9 mouse cellular contexts compared by ENCODE assay signal in genomic region chr8:105172003-105172362, GRCm38 (mm10). TPM values are rescaled to one million over a fixed set of nuclear protein-coding genes. Genes with fewer than 3 reads are reported as not detected.
A peak's percentile ranks its signal among the peaks of the same experiment; 100 is the strongest.
DNase-seq lines count a peak whose midpoint lies in the region; ATAC-seq and TF ChIP-seq lines count a peak whose summit lies in the region.
"Had no signal": no experiment of that assay in that cellular context is flagged by ENCODE, and none has a peak within 500 bp of the region (broad histone marks: within the 10 kb centered on the region; RNA-seq: fewer than 3 reads in every experiment).

No protein-coding gene starts in this region.

- H3K9me3 ChIP-seq in heart, embryonic 14.5 days (ENCODE audit: control insufficient read depth, low read length): no peaks in the 10 kb centered on the region
- no peaks in the 10 kb centered on the region for H3K9me3 ChIP-seq in hindbrain, embryonic 15.5 days
- no peaks in the 10 kb centered on the region for H3K9me3 ChIP-seq in midbrain, embryonic 13.5 days

- peaks cover 16% of the 10 kb centered on the region for H3K36me3 ChIP-seq in heart, embryonic 14.5 days (ENCODE audit: control insufficient read depth, insufficient read depth, low read length)
- H3K36me3 ChIP-seq in hindbrain, embryonic 15.5 days: no peaks in the 10 kb centered on the region
- peaks cover 8% of the 10 kb centered on the region for H3K36me3 ChIP-seq in midbrain, embryonic 13.5 days

- H3K4me2 ChIP-seq in heart, embryonic 14.5 days (ENCODE audit: low read length): peak overlapping the region; percentile 80
- peak overlapping the region; percentile 68 for H3K4me2 ChIP-seq in hindbrain, embryonic 15.5 days
- H3K4me2 ChIP-seq in midbrain, embryonic 13.5 days (replicated peaks): peak overlapping the region; percentile 74

- H3K4me1 ChIP-seq in heart, embryonic 14.5 days (ENCODE audit: control insufficient read depth in 2 of 2, insufficient read depth in 2 of 2, low read length in 2 of 2): peaks cover 2 to 11% of the 10 kb centered on the region in 2 experiments; a peak in 3 of 4 replicates
- peaks cover 21% of the 10 kb centered on the region for H3K4me1 ChIP-seq in hindbrain, embryonic 15.5 days (replicated peaks)
- peaks cover 23% of the 10 kb centered on the region for H3K4me1 ChIP-seq in midbrain, embryonic 13.5 days (replicated peaks)

- no peak for TF ChIP-seq POLR2A in brain, embryonic 14.5 days (IDR thresholded peaks at IDR 0.05; ENCODE audit: borderline replicate concordance, extremely low read depth, insufficient read depth, insufficient read length, poor library complexity, severe bottlenecking)

- DNase-seq in heart, adult 9 months (ENCODE audit: low spot score in 2 of 2): no peak
- DNase-seq in brain, embryonic 14.5 days (ENCODE audit: low read depth): peak; percentile 25
- DNase-seq in gastrocnemius, adult 8-10 months (ENCODE audit: low spot score in 2 of 2): no peak
- DNase-seq in cerebellum, postnatal 14 days: no peak
- no peak for DNase-seq in kidney, postnatal 25 days

- TF ChIP-seq CTCF in brain, embryonic 14.5 days (IDR thresholded peaks at IDR 0.05; ENCODE audit: borderline replicate concordance, extremely low read depth, insufficient read depth, insufficient read length): no peak

- H3K27me3 ChIP-seq in heart, embryonic 14.5 days (ENCODE audit: control insufficient read depth, insufficient read depth, low read length): no peaks in the 10 kb centered on the region
- no peaks in the 10 kb centered on the region for H3K27me3 ChIP-seq in hindbrain, embryonic 15.5 days
- no peaks in the 10 kb centered on the region for H3K27me3 ChIP-seq in midbrain, embryonic 13.5 days

- H3K4me3 ChIP-seq in heart, embryonic 14.5 days (ENCODE audit: control insufficient read depth in 1 of 2, insufficient read depth in 1 of 2, low read depth in 1 of 2, low read length in 2 of 2): peak overlapping the region; percentile 14 to 93; a peak in 3 of 4 replicates
- peak overlapping the region; percentile 73 for H3K4me3 ChIP-seq in hindbrain, embryonic 15.5 days
- peak overlapping the region; percentile 93 for H3K4me3 ChIP-seq in midbrain, embryonic 13.5 days (replicated peaks)

- H3K9ac ChIP-seq in heart, embryonic 14.5 days (ENCODE audit: low read length): peak overlapping the region; percentile 98
- H3K9ac ChIP-seq in hindbrain, embryonic 15.5 days: peak overlapping the region; percentile 67
- peak overlapping the region; percentile 87 for H3K9ac ChIP-seq in midbrain, embryonic 13.5 days (replicated peaks)

- no peak for ATAC-seq in heart, embryonic 14.5 days (ENCODE audit: insufficient number of reproducible peaks, insufficient read depth, low FRiP score, low read depth)
- ATAC-seq in hindbrain, embryonic 15.5 days (ENCODE audit: low FRiP score, low read depth): no peak
- ATAC-seq in midbrain, embryonic 13.5 days: no peak

- H3K27ac ChIP-seq in heart, embryonic 14.5 days (replicated peaks in 1 of 2; ENCODE audit: control insufficient read depth in 1 of 2, insufficient read depth in 1 of 2, low read depth in 2 of 2, low read length in 2 of 2): no peak overlapping the region
- peak overlapping the region; percentile 85 for H3K27ac ChIP-seq in hindbrain, embryonic 15.5 days (replicated peaks)
- H3K27ac ChIP-seq in midbrain, embryonic 13.5 days: no peak overlapping the region

- WGBS in heart, embryonic 14.5 days: 29% methylated on average over 6 of the region's 6 CpGs
- 23% methylated on average over 6 of the region's 6 CpGs for WGBS in hindbrain, embryonic 15.5 days
- WGBS in midbrain, embryonic 13.5 days: 30% methylated on average over 6 of the region's 6 CpGs

RNA-seq across cellular contexts. Expression of gene Cbfb, which starts 1.5 kb away (rescaled TPM):
- 52.3 and 52.9 TPM in 2 replicates for polyA plus RNA-seq in heart, embryonic 14.5 days (2014; fragmentation: Nextera tagmentation; extraction: Ambion mirVana)
- 26.5 and 31.9 TPM in 2 replicates for polyA plus RNA-seq in brain, embryonic 14.5 days (2012; rRNA removed)
- polyA plus RNA-seq in hindbrain, embryonic 15.5 days (2015; fragmentation: Nextera tagmentation; extraction: Ambion mirVana): 28.8 and 29.0 TPM in 2 replicates
- polyA plus RNA-seq in midbrain, embryonic 13.5 days (2015; fragmentation: Nextera tagmentation; extraction: Ambion mirVana): 23.2 and 25.3 TPM in 2 replicates
- total RNA-seq in gastrocnemius, adult 8-10 months (2022): 10 to 100 TPM; 87.8 to 96.8 (median 94.6) TPM

RNA-seq across cellular contexts. Expression of gene Ces4a, which starts 40.4 kb away (rescaled TPM):
- not detected in 2 replicates for polyA plus RNA-seq in heart, embryonic 14.5 days (2014; fragmentation: Nextera tagmentation; extraction: Ambion mirVana)
- 0.04 TPM in 1 of 2 replicates, not detected in the other for polyA plus RNA-seq in brain, embryonic 14.5 days (2012; rRNA removed)
- polyA plus RNA-seq in hindbrain, embryonic 15.5 days (2015; fragmentation: Nextera tagmentation; extraction: Ambion mirVana): 0.13 TPM in 1 of 2 replicates, not detected in the other
- not detected in 2 replicates for polyA plus RNA-seq in midbrain, embryonic 13.5 days (2015; fragmentation: Nextera tagmentation; extraction: Ambion mirVana)
- total RNA-seq in gastrocnemius, adult 8-10 months (2022): not detected
- polyA plus RNA-seq: small intestine, adult 2 months had no signal

RNA-seq across cellular contexts. Expression of gene D230025D16Rik, which starts 53.0 kb away (rescaled TPM):
- polyA plus RNA-seq in heart, embryonic 14.5 days (2014; fragmentation: Nextera tagmentation; extraction: Ambion mirVana): 21.2 and 21.8 TPM in 2 replicates
- 33.4 and 40.5 TPM in 2 replicates for polyA plus RNA-seq in brain, embryonic 14.5 days (2012; rRNA removed)
- polyA plus RNA-seq in hindbrain, embryonic 15.5 days (2015; fragmentation: Nextera tagmentation; extraction: Ambion mirVana): 28.5 and 29.2 TPM in 2 replicates
- 30.5 and 33.7 TPM in 2 replicates for polyA plus RNA-seq in midbrain, embryonic 13.5 days (2015; fragmentation: Nextera tagmentation; extraction: Ambion mirVana)
- 10 to 100 TPM; 24.7 to 38.2 (median 32.9) TPM for total RNA-seq in gastrocnemius, adult 8-10 months (2022)
